Mouse (Mus musculus) fat pad, adult 2 months (tissue): ENCODE data around the gene Ceacam1.
"Not testable (repeated sequence)": the region's sequence is repeated elsewhere in the genome, so short reads cannot be mapped to it uniquely, and the experiment has no call there.

Experiments used
- DNase-seq: peaks from one replicate; pipeline ENCODE4 v3.0.0-alpha.2; 2011; ENCODE audit warnings: low read depth, low spot score; ENCODE audit errors: extremely low read depth

Gene Ceacam1

GRCm38 (mm10) chr7:25477091-25477751 lies at the start of gene Ceacam1:
Gene Ceacam1 (minus strand): TSS chr7:25477603.
- DNase-seq = not testable (repeated sequence)

DNA sequence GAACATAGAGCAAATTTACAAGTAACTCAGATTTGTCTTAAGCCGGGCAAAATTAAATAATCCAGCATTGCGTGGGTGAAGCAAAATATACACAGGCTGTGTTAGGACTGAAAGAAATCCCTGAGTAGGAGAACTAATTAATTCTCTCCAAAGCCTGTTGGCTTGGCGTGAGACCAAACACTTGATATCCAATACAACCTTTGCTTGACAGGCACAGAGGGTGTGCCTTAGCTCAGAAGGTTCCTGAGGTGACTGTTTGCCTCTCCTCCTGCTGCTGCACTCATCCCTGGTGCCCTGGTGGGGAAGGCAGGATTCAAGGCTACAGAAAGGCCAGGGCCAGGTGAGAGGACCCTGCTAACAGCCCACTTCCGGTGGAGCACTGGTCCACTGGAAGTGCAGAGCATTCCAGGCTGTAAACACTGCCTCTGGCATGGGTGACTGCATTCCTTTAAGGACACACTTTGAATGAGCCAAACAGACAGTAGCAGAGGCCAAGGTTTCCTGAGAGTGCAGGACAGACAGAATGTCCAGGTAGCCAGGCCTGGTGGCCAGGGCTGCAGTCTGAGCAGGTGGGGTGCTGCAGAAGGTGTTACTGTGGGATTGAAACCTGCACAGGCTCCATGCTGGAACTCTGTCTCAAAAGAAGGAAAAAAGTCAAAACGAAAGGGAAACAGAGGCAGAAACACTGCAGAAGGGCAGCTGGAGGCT lies 38.8 kb upstream of the Ceacam1 start:
- not testable (repeated sequence) for DNase-seq

- DNase-seq = not testable (repeated sequence)
Observed at GRCm38 (mm10) chr7:25515667-25516066, 38.3 kb upstream of the Ceacam1 start.

- no peak for DNase-seq
Observed at GRCm38 (mm10) chr7:25509925-25510324, 32.5 kb upstream of the Ceacam1 start.

- no peak for DNase-seq
Observed at GRCm38 (mm10) chr7:25494649-25495048, 17.2 kb upstream of the Ceacam1 start.

- DNase-seq = not testable (repeated sequence)
Observed at GRCm38 (mm10) chr7:25490698-25491097, 13.3 kb upstream of the Ceacam1 start.

GRCm38 (mm10) chr7:25489382-25489781 lies 12.0 kb upstream of the Ceacam1 start:
- not testable (repeated sequence) for DNase-seq

DNA sequence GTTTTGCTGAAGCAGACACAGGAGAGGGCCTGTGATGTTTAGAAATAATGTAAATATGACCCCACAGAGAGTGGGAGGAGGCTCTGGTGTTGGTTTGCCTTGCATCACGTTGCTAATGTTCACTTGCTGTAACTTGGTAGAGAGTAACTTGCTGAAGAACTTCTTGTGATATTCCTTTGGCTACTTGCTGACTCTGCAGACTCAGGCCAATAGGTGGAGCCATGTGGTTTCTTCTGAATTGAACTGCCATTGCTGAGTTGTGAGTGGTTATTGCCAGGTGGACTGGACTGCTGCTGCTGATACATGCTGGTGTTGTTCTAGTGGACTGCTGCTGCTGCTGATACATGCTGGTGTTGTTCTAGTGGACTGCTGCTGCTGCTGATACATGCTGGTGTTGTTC lies 8.8 kb upstream of the Ceacam1 start:
- no peak for DNase-seq

GRCm38 (mm10) chr7:25485061-25485460 lies 7.7 kb upstream of the Ceacam1 start:
- DNase-seq = no peak

GRCm38 (mm10) chr7:25483133-25483735 lies 5.8 kb upstream of the Ceacam1 start:
- DNase-seq = no peak

GRCm38 (mm10) chr7:25480791-25481190 lies 3.4 kb upstream of the Ceacam1 start:
- not testable (repeated sequence) for DNase-seq

- DNase-seq = no peak
Observed at GRCm38 (mm10) chr7:25479440-25479839, 2.0 kb upstream of the Ceacam1 start.

GRCm38 (mm10) chr7:25477752-25478093 lies 320 bp upstream of the Ceacam1 start:
- DNase-seq = not testable (repeated sequence)

DNA sequence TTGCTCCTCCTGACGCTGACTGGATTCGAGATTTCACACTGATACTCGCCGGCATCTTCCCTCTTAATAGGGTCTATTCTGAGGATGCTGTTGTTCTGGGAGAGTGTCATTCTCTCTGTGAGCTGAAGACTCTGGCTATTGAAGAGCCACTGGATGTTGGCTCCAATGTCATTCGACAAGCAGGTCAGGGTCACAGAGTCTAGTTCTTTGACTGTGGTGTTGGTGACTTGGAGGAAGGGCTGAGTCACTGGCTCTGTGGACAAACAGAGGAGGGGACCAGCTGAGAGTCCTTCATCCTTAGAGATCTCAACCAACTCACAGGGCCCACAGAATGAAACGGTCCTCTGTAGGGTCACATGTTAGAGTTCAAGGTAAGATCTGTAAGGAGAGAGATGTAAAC lies 5.6 kb downstream of the Ceacam1 start:
- not testable (repeated sequence) for DNase-seq

GRCm38 (mm10) chr7:25465586-25465985 lies 11.8 kb downstream of the Ceacam1 start:
- not testable (repeated sequence) for DNase-seq

DNA sequence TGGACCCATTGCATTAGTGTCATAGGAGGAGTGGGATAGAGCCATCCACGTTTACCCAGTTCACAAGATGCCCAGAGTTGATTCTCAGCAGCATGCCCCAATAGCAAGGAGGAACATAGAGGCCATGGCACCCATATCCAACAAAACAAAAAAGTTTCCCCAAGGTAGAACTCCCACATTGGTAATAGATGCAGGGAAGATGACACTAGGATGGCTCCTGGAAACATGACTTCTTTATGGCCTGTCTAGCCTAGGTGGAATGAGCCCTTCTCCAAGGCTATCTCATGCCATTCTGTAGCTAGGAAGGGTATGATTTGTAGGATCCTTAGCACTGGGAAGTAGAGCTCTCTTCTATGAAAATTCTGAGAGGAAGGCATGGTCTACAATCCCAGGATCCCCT lies 12.4 kb downstream of the Ceacam1 start:
- no peak for DNase-seq

GRCm38 (mm10) chr7:25462033-25462337 lies 15.4 kb downstream of the Ceacam1 start:
- not testable (repeated sequence) for DNase-seq

GRCm38 (mm10) chr7:25461336-25462032 lies 15.9 kb downstream of the Ceacam1 start:
- DNase-seq = not testable (repeated sequence)

- no peak for DNase-seq
Observed at GRCm38 (mm10) chr7:25452103-25452502, 25.3 kb downstream of the Ceacam1 start.

DNA sequence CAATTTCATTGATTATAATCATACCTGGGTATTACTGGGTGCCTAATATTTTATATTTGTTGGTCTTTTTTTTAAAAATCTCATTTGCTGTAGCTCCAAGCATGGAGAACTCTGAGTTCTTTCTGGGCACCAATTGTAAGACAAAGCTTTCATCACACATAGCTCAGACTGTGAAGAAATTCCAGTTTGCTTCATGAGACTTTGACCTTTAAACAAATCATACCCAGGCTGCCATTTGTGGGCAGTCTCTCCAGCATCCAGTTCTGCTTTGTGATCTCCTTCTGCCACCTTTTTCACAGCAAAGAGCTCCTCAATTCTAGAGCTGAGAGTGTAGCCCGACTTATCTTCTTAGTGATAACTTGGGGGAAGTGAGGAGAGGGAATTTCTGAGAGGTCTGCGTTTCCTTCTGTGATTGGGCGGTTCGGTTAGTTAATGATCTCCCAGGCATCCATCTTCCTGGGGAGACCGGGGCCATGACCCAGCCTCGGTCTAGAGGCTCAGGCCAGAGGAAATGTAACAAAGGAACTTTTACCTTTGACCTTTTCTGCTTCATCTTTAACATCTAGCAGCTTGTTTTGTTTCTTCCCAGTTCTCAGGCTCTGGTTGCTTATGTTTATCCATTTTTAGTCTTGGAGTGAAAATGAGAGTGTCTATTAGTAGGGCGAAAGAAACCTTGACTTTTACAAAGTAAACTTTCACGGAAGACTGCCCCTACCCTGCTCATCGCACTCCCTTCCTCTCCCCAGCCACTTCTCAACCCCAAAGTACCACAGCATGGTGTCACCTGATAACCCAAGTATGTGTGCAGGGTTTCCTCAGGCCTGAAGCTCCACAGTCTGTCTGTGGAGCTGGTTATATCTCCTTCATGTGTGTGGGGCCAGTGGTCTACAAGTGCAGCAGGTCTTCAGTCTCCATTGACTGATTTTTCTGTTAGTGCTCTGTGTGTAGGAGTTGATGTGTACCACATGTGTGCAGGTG lies 27.2 kb downstream of the Ceacam1 start:
- no peak for DNase-seq

- no peak for DNase-seq
Observed at GRCm38 (mm10) chr7:25440816-25441153, 36.6 kb downstream of the Ceacam1 start.
